Mouse (Mus musculus) kidney, postnatal 25 days (tissue): Measurements from ENCODE around the gene Pola2.

Source experiments
- DNase-seq, 2 experiments: peaks; one replicate each; pipeline ENCODE4 v3.0.0; 2021; ENCODE audit warnings: mixed read lengths in 2 of 2

Gene Pola2

GRCm38 (mm10) chr19:5893282-5894001 lies 70.6 kb downstream of the Pola2 start:
- no peak for DNase-seq

- DNase-seq: no peak
Measured at GRCm38 (mm10) chr19:5892735-5893134, 71.3 kb downstream of the Pola2 start.

- DNase-seq: no peak
Measured at GRCm38 (mm10) chr19:5892262-5892661, 71.7 kb downstream of the Pola2 start.

- no peak for DNase-seq
Measured at GRCm38 (mm10) chr19:5891521-5892258, 72.3 kb downstream of the Pola2 start.
